Mouse (Mus musculus) forebrain, embryonic 15.5 days (tissue): Measurements from ENCODE around the gene Pnkd. TPM values are rescaled to one million over a fixed set of nuclear protein-coding genes. Genes with fewer than 3 reads are reported as not detected.

ENCODE experiments used
- ATAC-seq: fragments of 200-750 bp; cut with Nextera tagmentation; replicated peaks from 2 replicates; pipeline ENCODE4 v1.8.0; 2017; ENCODE audit warnings: mild to moderate bottlenecking, moderate TSS enrichment, moderate library complexity
- H3K27ac ChIP-seq: fragments of 300-500 bp; sonication (generic); replicated peaks from 2 replicates; pipeline ENCODE4 v1.5.1; 2015; ENCODE audit warnings: mild to moderate bottlenecking, inconsistent platforms
- H3K27me3 ChIP-seq: fragments of 300-500 bp; sonication (generic); 2 replicates; pipeline ENCODE4 v1.6.1; 2015; ENCODE audit warnings: inconsistent platforms
- H3K36me3 ChIP-seq: fragments of 300-500 bp; sonication (generic); 2 replicates; pipeline ENCODE4 v1.6.1; 2015; ENCODE audit warnings: mild to moderate bottlenecking, inconsistent platforms
- H3K4me1 ChIP-seq: fragments of 300-500 bp; sonication (generic); 2 replicates; pipeline ENCODE4 v1.6.1; 2015; ENCODE audit warnings: inconsistent platforms
- H3K4me2 ChIP-seq: fragments of 300-500 bp; sonication (generic); replicated peaks from 2 replicates; pipeline ENCODE4 v1.6.1; 2015; ENCODE audit warnings: mild to moderate bottlenecking, inconsistent platforms
- H3K4me3 ChIP-seq: fragments of 300-500 bp; sonication (generic); 2 replicates; pipeline ENCODE4 v1.5.1; 2015; ENCODE audit warnings: mild to moderate bottlenecking, inconsistent platforms
- H3K9ac ChIP-seq: fragments of 300-500 bp; sonication (generic); replicated peaks from 2 replicates; pipeline ENCODE4 v1.6.1; 2015; ENCODE audit warnings: mild to moderate bottlenecking, inconsistent platforms
- H3K9me3 ChIP-seq: fragments of 300-500 bp; sonication (generic); 2 replicates; pipeline ENCODE4 v1.6.1; 2016; ENCODE audit warnings: inconsistent platforms
- WGBS: fragments of 180-500 bp; shearing (Covaris S2); methylation state at CpG from one replicate; pipeline ENCODE4 v1.1.7; 2015; ENCODE audit warnings: mixed read lengths; 5-methylcytosine and 5-hydroxymethylcytosine counted together
- microRNA counts: library from miRNA; unstranded; fragments of <30 nt; microRNA quantifications from one replicate; lab custom pipeline; 2016
- microRNA-seq: library from miRNA; unstranded; fragments of <30 nt; microRNA quantifications from one replicate; pipeline ENCODE4, GENCODE M21; 2016
- polyA plus RNA-seq: library from polyadenylated mRNA; unstranded; fragments of >200 nt; fragmentation: Nextera tagmentation; extraction: Ambion mirVana; gene quantifications from 2 replicates; pipeline ENCODE4 v1.2.1, GENCODE M21; 2015

Pnkd gene
- polyA plus RNA-seq, 1 experiment from 2014 or later, result 99.2 TPM

- peak; percentile 31 for ATAC-seq
- H3K27me3 ChIP-seq, result no peaks in the 10 kb centered on the region
- H3K27ac ChIP-seq, result peak overlapping the region; percentile 63
- 2% methylated on average over 11 of the region's 11 CpGs for WGBS
- no peaks in the 10 kb centered on the region for H3K9me3 ChIP-seq
- peak overlapping the region; percentile 93 for H3K4me2 ChIP-seq
- 0 out of 2 replicates have a peak, but pooled peaks cover 5% of the 10 kb centered on the region for H3K36me3 ChIP-seq
- H3K4me3 ChIP-seq, result peak overlapping the region; percentile 59
- H3K9ac ChIP-seq, result peak overlapping the region; percentile 51
- peaks cover 20% of the 10 kb centered on the region for H3K4me1 ChIP-seq
These were observed 113.3 kb downstream of the Pnkd start for GRCm38 (mm10) chr1:74397919-74398451.

DNA sequence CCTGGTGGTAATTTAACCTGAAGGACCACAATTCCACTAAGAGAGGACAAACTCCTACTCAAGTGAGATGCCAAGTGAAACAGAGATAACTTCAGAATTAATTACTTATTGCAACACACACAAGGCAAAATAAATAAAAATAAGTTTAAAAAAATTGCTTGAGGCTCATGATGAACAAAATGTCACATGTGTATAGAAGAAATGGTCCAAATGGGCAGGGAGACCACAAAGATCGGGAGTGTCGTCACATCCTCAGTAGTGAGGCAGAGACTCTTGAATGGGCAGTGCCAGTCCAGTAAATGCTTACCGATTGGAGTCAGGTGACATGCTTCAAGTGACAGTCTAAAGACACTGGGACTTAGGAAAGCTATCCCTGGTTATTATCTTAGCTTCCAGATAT is 115.8 kb downstream of the Pnkd start:
- Histone ChIP-seq H3K27ac (no peak overlapping the region), H3K9me3 (no peaks in the 10 kb centered on the region), H3K4me1 (peaks cover 14% of the 10 kb centered on the region), H3K4me2 (no peak overlapping the region), H3K4me3 (no peak overlapping the region), H3K27me3 (no peaks in the 10 kb centered on the region), H3K9ac (no peak overlapping the region), H3K36me3 (no peaks in the 10 kb centered on the region)
- ATAC-seq, result no peak
- WGBS, result 74% methylated on average over 3 of the region's 3 CpGs

GRCm38 (mm10) chr1:74401015-74401702 is 116.4 kb downstream of the Pnkd start:
- Histone ChIP-seq H3K27me3 (no peaks in the 10 kb centered on the region), H3K4me2 (no peak overlapping the region), H3K9ac (no peak overlapping the region), H3K36me3 (no peaks in the 10 kb centered on the region), H3K27ac (no peak overlapping the region), H3K4me1 (peaks cover 14% of the 10 kb centered on the region), H3K4me3 (no peak overlapping the region), H3K9me3 (no peaks in the 10 kb centered on the region)
- 63% methylated on average over 16 of the region's 16 CpGs for WGBS
- no peak for ATAC-seq

MicroRNAs encoded within 50 kb of the gene (microRNA counts, 519-probe panel; counts per million panel counts)
- 3,063 counts per million, percentile 74 among the panel's probes with 10 or more counts for microRNA mmu-miR-26b (lab: Ali Mortazavi, UCI)

Small RNA genes within 50 kb of the gene (microRNA-seq; reads per million reads assigned to microRNA genes)
- 13,082 reads per million, percentile 97 among the genes with 10 or more reads in this experiment for gene Mir26b

Other genes starting within 250 kb of the Pnkd start
- gene Tns1, start 160.5 kb upstream of the Pnkd start, polyA plus RNA-seq, result 6.0 and 7.9 TPM in 2 replicates
- gene Rufy4, start 159.4 kb upstream of the Pnkd start, polyA plus RNA-seq, result 0.13 and 0.14 TPM in 2 replicates
- gene Cxcr2, start 130.9 kb upstream of the Pnkd start, polyA plus RNA-seq, result 0.13 TPM in 2 replicates
- gene Cxcr1, start 90.3 kb upstream of the Pnkd start, polyA plus RNA-seq, result not detected in 2 replicates
- gene Arpc2, start 48.8 kb upstream of the Pnkd start, polyA plus RNA-seq, result 403 and 418 TPM in 2 replicates
- gene Gpbar1, start 6.4 kb upstream of the Pnkd start, polyA plus RNA-seq, result 0.34 TPM in 1 of 2 replicates, not detected in the other
- gene Aamp, start 192 bp upstream of the Pnkd start, polyA plus RNA-seq, result 211 and 214 TPM in 2 replicates
- 5.4 and 6.8 TPM in 2 replicates for gene Tmbim1, start 20.7 kb downstream of the Pnkd start, polyA plus RNA-seq
- 0.38 and 1.2 TPM in 2 replicates for gene Catip, start 77.2 kb downstream of the Pnkd start, polyA plus RNA-seq
- 1.9 and 3.2 TPM in 2 replicates for gene Slc11a1, start 90.3 kb downstream of the Pnkd start, polyA plus RNA-seq
- gene Ctdsp1, start 106.6 kb downstream of the Pnkd start, polyA plus RNA-seq, result 21.4 and 22.4 TPM in 2 replicates
- gene Vil1, start 124.4 kb downstream of the Pnkd start, polyA plus RNA-seq, result 0.27 and 0.29 TPM in 2 replicates
- gene Cnot9, start 221.1 kb downstream of the Pnkd start, polyA plus RNA-seq, result 53.8 and 56.2 TPM in 2 replicates